Mouse (Mus musculus) stomach, embryonic 14.5 days (tissue): ENCODE data around the gene Pom121l2. TPM values are rescaled to one million over a fixed set of nuclear protein-coding genes. Genes with fewer than 3 reads are reported as not detected.

Source experiments
- ATAC-seq: fragments of 200-750 bp; cut with Nextera tagmentation; 2 replicates; pipeline ENCODE4 v1.8.0; 2017; ENCODE audit warnings: low read depth, moderate TSS enrichment; ENCODE audit not compliant: insufficient number of reproducible peaks, insufficient read depth, low FRiP score
- H3K27ac ChIP-seq: fragments of 300-500 bp; sonication (generic); 2 replicates; pipeline ENCODE4 v1.5.1; 2014; ENCODE audit warnings: mild to moderate bottlenecking, low read length, moderate library complexity, mixed read lengths
- H3K27me3 ChIP-seq: fragments of 300-500 bp; sonication (generic); 2 replicates; pipeline ENCODE4 v1.6.1; 2014; ENCODE audit warnings: low read length, control low read depth, mixed read lengths; ENCODE audit not compliant: control insufficient read depth, insufficient read depth
- H3K36me3 ChIP-seq: fragments of 300-500 bp; sonication (generic); 2 replicates; pipeline ENCODE4 v1.6.1; 2014; ENCODE audit warnings: mild to moderate bottlenecking, control low read depth, low read length, moderate library complexity, mixed read lengths; ENCODE audit not compliant: control insufficient read depth, insufficient read depth
- H3K4me1 ChIP-seq: fragments of 300-500 bp; sonication (generic); 2 replicates; pipeline ENCODE4 v1.6.1; 2014; ENCODE audit warnings: low read length, control low read depth, mixed read lengths; ENCODE audit not compliant: control insufficient read depth, insufficient read depth
- H3K4me2 ChIP-seq: fragments of 300-500 bp; sonication (generic); replicated peaks from 2 replicates; pipeline ENCODE4 v1.6.1; 2014; ENCODE audit warnings: low read depth, low read length, control low read depth
- H3K4me3 ChIP-seq: fragments of 300-500 bp; sonication (generic); 2 replicates; pipeline ENCODE4 v1.5.1; 2014; ENCODE audit warnings: low read depth, low read length, control low read depth
- H3K9ac ChIP-seq: fragments of 300-500 bp; sonication (generic); replicated peaks from 2 replicates; pipeline ENCODE4 v1.6.1; 2014; ENCODE audit warnings: low read depth, mild to moderate bottlenecking, control low read depth, low read length, moderate library complexity, mixed read lengths
- H3K9me3 ChIP-seq: fragments of 300-500 bp; sonication (generic); 2 replicates; pipeline ENCODE4 v1.6.1; 2016; ENCODE audit warnings: low read depth, low read length, control low read depth; ENCODE audit not compliant: control insufficient read depth
- WGBS: fragments of 180-500 bp; shearing (Covaris S2); extraction: QIAGEN DNeasy Blood & Tissue Kit; methylation state at CpG from one replicate; pipeline ENCODE4 v1.1.7; 2014; 5-methylcytosine and 5-hydroxymethylcytosine counted together
- polyA plus RNA-seq: library from polyadenylated mRNA; unstranded; fragments of >200 nt; fragmentation: Nextera tagmentation; extraction: Ambion mirVana; gene quantifications from 2 replicates; pipeline ENCODE4 v1.2.1, GENCODE M21; 2014

Gene Pom121l2
- polyA plus RNA-seq, 1 experiment from 2014 or later: not detected

GRCm38 (mm10) chr13:21996101-21996839 is 15.3 kb downstream of the Pom121l2 start:
- Histone ChIP-seq H3K27ac (no peak overlapping the region), H3K36me3 (no peaks in the 10 kb centered on the region), H3K9me3 (no peaks in the 10 kb centered on the region), H3K4me3 (peak overlapping the region; percentile 33), H3K9ac (no peak overlapping the region), H3K4me2 (peak overlapping the region; percentile 52), H3K27me3 (peaks cover 48% of the 10 kb centered on the region), H3K4me1 (0 out of 2 replicates have a peak, but pooled peaks cover 3% of the 10 kb centered on the region)
- ATAC-seq: no peak
- WGBS: 2% methylated on average over 12 of the region's 12 CpGs

DNA sequence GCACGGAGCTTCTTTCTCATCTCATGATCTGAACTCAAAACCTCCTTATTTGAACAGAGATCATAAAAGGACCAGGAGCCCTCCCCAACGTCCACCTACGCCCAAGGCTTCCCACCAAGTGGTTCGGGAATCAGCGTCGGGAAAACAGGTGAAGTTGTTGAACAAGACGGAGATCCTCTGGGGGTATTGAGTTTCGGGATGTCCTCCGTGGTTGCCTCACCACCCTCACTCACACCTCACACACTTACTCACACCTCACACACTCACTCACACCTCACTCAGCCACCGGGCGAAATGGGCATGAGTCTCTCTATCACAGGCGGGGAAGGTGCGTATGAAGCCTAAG is 15.8 kb downstream of the Pom121l2 start:
- WGBS: 2% methylated on average over 13 of the region's 13 CpGs
- Histone ChIP-seq H3K9ac (no peak overlapping the region), H3K27me3 (peaks cover 51% of the 10 kb centered on the region), H3K9me3 (no peaks in the 10 kb centered on the region), H3K4me1 (0 out of 2 replicates have a peak, but pooled peaks cover 3% of the 10 kb centered on the region), H3K4me3 (peak overlapping the region; percentile 33; the same call in 1 of the 2 replicates), H3K4me2 (peak overlapping the region; percentile 52), H3K27ac (no peak overlapping the region), H3K36me3 (no peaks in the 10 kb centered on the region)
- ATAC-seq: no peak

- H3K9ac ChIP-seq: no peak overlapping the region
- 1% methylated on average over 21 of the region's 21 CpGs for WGBS
- H3K36me3 ChIP-seq: no peaks in the 10 kb centered on the region
- no peaks in the 10 kb centered on the region for H3K9me3 ChIP-seq
- 0 out of 2 replicates have a peak overlapping the region, but pooled peaks have one; percentile 33 for H3K4me3 ChIP-seq
- no peak for ATAC-seq
- peak overlapping the region; percentile 52 for H3K4me2 ChIP-seq
- no peak overlapping the region for H3K27ac ChIP-seq
- 0 out of 2 replicates have a peak, but pooled peaks cover 3% of the 10 kb centered on the region for H3K4me1 ChIP-seq
- H3K27me3 ChIP-seq: peaks cover 51% of the 10 kb centered on the region
These were observed 16.3 kb downstream of the Pom121l2 start for GRCm38 (mm10) chr13:21997201-21997820.

- WGBS: 6% methylated on average over 4 of the region's 4 CpGs
These were observed 16.8 kb downstream of the Pom121l2 start for GRCm38 (mm10) chr13:21997821-21998220.

DNA sequence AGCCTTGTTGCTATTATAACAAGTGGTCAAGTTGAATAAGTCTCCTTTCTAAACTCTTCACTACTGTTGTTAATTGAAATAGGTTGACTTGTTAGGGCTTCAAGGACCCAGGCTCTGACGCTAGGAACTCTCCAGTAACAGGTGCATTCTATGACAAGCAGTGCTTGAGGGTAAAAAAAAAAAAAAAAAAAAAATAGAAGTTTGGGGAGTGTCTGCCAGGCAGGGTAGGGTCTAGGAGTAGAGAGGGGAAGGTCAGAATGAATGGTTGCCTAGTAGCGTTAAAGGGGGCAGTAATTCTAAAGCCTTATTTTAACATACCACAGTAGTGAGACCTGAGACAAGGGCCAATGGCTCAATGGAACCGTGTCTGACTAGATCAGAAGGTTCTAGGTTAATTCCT is 17.4 kb downstream of the Pom121l2 start:
- Histone ChIP-seq H3K4me1 (0 out of 2 replicates have a peak, but pooled peaks cover 3% of the 10 kb centered on the region), H3K27me3 (peaks cover 58% of the 10 kb centered on the region), H3K9me3 (no peaks in the 10 kb centered on the region), H3K9ac (no peak overlapping the region), H3K4me2 (no peak overlapping the region), H3K27ac (no peak overlapping the region), H3K4me3 (no peak overlapping the region), H3K36me3 (no peaks in the 10 kb centered on the region)
- 31% methylated on average over 3 of the region's 3 CpGs for WGBS
- ATAC-seq: no peak

More at GRCm38 (mm10) chr13:21997821-21998220, 16.8 kb downstream of the Pom121l2 start:
- H3K27ac ChIP-seq: no peak overlapping the region
- no peak overlapping the region for H3K4me3 ChIP-seq
- H3K4me1 ChIP-seq: 0 out of 2 replicates have a peak, but pooled peaks cover 3% of the 10 kb centered on the region
- H3K4me2 ChIP-seq: no peak overlapping the region
- peaks cover 54% of the 10 kb centered on the region for H3K27me3 ChIP-seq
- no peak for ATAC-seq
- H3K36me3 ChIP-seq: no peaks in the 10 kb centered on the region
- H3K9ac ChIP-seq: no peak overlapping the region
- H3K9me3 ChIP-seq: no peaks in the 10 kb centered on the region

- Histone ChIP-seq H3K4me3 (no peak overlapping the region), H3K36me3 (no peaks in the 10 kb centered on the region), H3K27me3 (peaks cover 61% of the 10 kb centered on the region), H3K4me2 (no peak overlapping the region), H3K9ac (no peak overlapping the region), H3K4me1 (0 out of 2 replicates have a peak, but pooled peaks cover 3% of the 10 kb centered on the region), H3K27ac (no peak overlapping the region), H3K9me3 (no peaks in the 10 kb centered on the region)
- no peak for ATAC-seq
- 48% methylated on average over 4 of the region's 4 CpGs for WGBS
These were observed 18.2 kb downstream of the Pom121l2 start for GRCm38 (mm10) chr13:21999147-21999546.

GRCm38 (mm10) chr13:22001346-22001745 is 20.4 kb downstream of the Pom121l2 start:
- H3K9me3 ChIP-seq: no peaks in the 10 kb centered on the region
- H3K27me3 ChIP-seq: peaks cover 73% of the 10 kb centered on the region
- no peak for ATAC-seq
- H3K36me3 ChIP-seq: no peaks in the 10 kb centered on the region
- H3K4me1 ChIP-seq: 0 out of 2 replicates have a peak, but pooled peaks cover under 1% of the 10 kb centered on the region
- no peak overlapping the region for H3K4me3 ChIP-seq
- H3K4me2 ChIP-seq: no peak overlapping the region
- no peak overlapping the region for H3K9ac ChIP-seq
- H3K27ac ChIP-seq: no peak overlapping the region
- WGBS: 67% methylated on average over 2 of the region's 2 CpGs

DNA sequence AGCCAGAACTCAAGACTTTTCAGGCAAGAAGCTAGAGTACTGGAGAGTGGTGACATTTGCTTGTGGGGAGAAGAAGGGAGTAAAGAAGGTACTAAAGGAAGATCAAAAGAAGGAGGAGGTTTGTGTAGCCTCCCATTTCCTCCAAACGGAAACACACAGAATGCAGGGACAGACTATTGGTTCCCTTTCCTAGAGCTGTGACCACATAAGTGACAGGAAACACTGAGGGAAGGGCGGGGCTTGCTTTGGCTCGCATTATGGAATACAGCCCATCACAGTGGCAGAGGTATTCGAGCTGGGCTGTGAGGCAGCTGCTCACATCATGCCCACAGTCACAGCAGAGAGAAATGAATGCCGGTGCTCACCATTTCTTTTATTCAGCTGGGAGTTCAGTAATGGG is 20.8 kb downstream of the Pom121l2 start:
- ATAC-seq: no peak
- H3K4me1 ChIP-seq: peaks cover 4% of the 10 kb centered on the region; the same call in 1 of the 2 replicates
- no peak overlapping the region for H3K27ac ChIP-seq
- H3K4me3 ChIP-seq: no peak overlapping the region
- H3K9ac ChIP-seq: no peak overlapping the region
- H3K4me2 ChIP-seq: no peak overlapping the region
- peaks cover 77% of the 10 kb centered on the region for H3K27me3 ChIP-seq
- 24% methylated on average over 5 of the region's 5 CpGs for WGBS
- H3K9me3 ChIP-seq: no peaks in the 10 kb centered on the region
- H3K36me3 ChIP-seq: no peaks in the 10 kb centered on the region
